In the genomic region with DNA sequence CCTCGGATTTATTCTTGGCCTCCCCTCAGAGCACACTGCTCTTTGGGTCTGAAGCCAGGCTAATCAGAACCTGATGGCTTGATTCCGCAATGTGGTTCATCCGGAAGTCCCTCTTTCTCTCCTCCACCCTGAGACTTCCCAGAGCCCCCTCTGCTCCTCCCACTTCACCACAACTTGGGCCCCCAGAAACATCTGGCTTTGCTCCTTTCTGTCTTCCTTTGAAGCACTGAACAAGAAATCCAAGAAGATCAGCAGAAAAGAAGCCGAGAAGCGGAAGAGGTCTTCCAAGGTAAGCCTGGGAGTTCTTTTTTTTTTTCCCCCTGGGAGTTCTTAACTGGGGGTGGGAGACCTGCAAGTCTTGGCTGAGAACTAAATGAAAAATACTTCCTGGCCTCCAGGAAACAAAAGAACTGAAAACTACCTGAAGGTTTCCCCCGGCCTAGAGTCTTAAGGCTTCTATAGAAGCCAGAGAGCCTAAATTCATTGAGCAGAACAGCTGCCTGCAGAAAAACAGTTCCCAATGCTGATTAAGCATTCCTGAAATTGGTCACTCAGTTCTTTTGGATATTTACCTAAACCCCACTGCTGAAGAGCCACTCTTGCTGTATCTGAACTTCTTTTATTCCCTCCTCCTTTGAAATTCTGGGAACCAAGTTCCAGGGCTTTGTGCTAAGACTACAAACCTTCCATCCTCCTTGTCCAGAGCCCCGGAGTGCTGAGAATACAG, we compare ENCODE assay signal across 16 mouse cellular contexts. TPM values are rescaled to one million over a fixed set of nuclear protein-coding genes. Genes with fewer than 3 reads are reported as not detected.
DNase-seq lines count a peak whose midpoint lies in the region; ATAC-seq and TF ChIP-seq lines count a peak whose summit lies in the region.
"Had no signal": no experiment of that assay in that cellular context is flagged by ENCODE, and none has a peak within 500 bp of the region (broad histone marks: within the 10 kb centered on the region; RNA-seq: fewer than 3 reads in every experiment).

No protein-coding gene starts in this region.

- H3K36me3 ChIP-seq in kidney, embryonic 16.5 days (ENCODE audit: insufficient read depth, low read length), result no peaks in the 10 kb centered on the region
- no peaks in the 10 kb centered on the region for H3K36me3 ChIP-seq in embryonic facial prominence, embryonic 12.5 days
- H3K36me3 ChIP-seq in limb, embryonic 14.5 days (ENCODE audit: control insufficient read depth, insufficient read depth, low read length), result no peaks in the 10 kb centered on the region

- no peak overlapping the region for H3K4me3 ChIP-seq in kidney, embryonic 16.5 days (ENCODE audit: low read length)
- H3K4me3 ChIP-seq in embryonic facial prominence, embryonic 12.5 days, result 0 out of 2 replicates have a peak overlapping the region, but pooled peaks have one; percentile 10
- peak overlapping the region; percentile 17 for H3K4me3 ChIP-seq in limb, embryonic 14.5 days (replicated peaks; ENCODE audit: low read length)

- ATAC-seq in kidney, embryonic 16.5 days (ENCODE audit: low FRiP score, low TSS enrichment), result no peak
- no peak for ATAC-seq in embryonic facial prominence, embryonic 12.5 days (ENCODE audit: insufficient number of reproducible peaks, insufficient read depth, low FRiP score, low TSS enrichment)
- no peak for ATAC-seq in limb, embryonic 14.5 days (ENCODE audit: low FRiP score, low read depth)
- ATAC-seq in CD4-positive, CD25-positive, alpha-beta regulatory T cell, adult 4 months, result no peak
- ATAC-seq in granulocyte monocyte progenitor cell, adult 5-6 weeks (replicated peaks; ENCODE audit: poor library complexity, severe bottlenecking), result no peak
- ATAC-seq in activated CD4-positive, CD25-positive, alpha-beta regulatory T cell, adult 4 months, result no peak
- ATAC-seq: liver, postnatal 0 days had no signal

- H3K27me3 ChIP-seq in kidney, embryonic 16.5 days (ENCODE audit: insufficient read depth, low read length), result no peaks in the 10 kb centered on the region
- H3K27me3 ChIP-seq in embryonic facial prominence, embryonic 12.5 days, result no peaks in the 10 kb centered on the region
- no peaks in the 10 kb centered on the region for H3K27me3 ChIP-seq in limb, embryonic 14.5 days (ENCODE audit: control insufficient read depth, insufficient read depth, low read length)

- no peak for DNase-seq in kidney, postnatal 4 days
- DNase-seq in limb, embryonic 14.5 days (ENCODE audit: low spot score), result peak; percentile 48
- peak; percentile 17 to 43 for DNase-seq in thymus, postnatal 36 days
- DNase-seq: cerebellum, adult 8-10 months; heart, adult 18-20 months; kidney, adult 18-20 months; liver, postnatal 0 days; right cerebral cortex, postnatal 4 days had no signal

- TF ChIP-seq POLR2A in limb, embryonic 14.5 days (IDR thresholded peaks at IDR 0.05; ENCODE audit: borderline replicate concordance, extremely low read depth, insufficient read depth, insufficient read length), result no peak

- WGBS in kidney, embryonic 16.5 days, result 64% methylated on average over 7 of the region's 7 CpGs
- WGBS in embryonic facial prominence, embryonic 12.5 days, result 27% methylated on average over 7 of the region's 7 CpGs
- 19% methylated on average over 7 of the region's 7 CpGs for WGBS in limb, embryonic 14.5 days

- H3K9ac ChIP-seq in kidney, embryonic 16.5 days (replicated peaks; ENCODE audit: low read length), result 0 out of 2 replicates have a peak overlapping the region, but pooled peaks have one; percentile 8
- H3K9ac ChIP-seq in embryonic facial prominence, embryonic 12.5 days, result peak overlapping the region; percentile 29
- peak overlapping the region; percentile 4; the same call in 1 of the 2 replicates for H3K9ac ChIP-seq in limb, embryonic 14.5 days (ENCODE audit: low read depth, low read length, severe bottlenecking)
- H3K9ac ChIP-seq: liver, postnatal 0 days had no signal

- H3K4me2 ChIP-seq in kidney, embryonic 16.5 days (replicated peaks; ENCODE audit: low read depth, low read length), result no peak overlapping the region
- peak overlapping the region; percentile 36 for H3K4me2 ChIP-seq in embryonic facial prominence, embryonic 12.5 days (replicated peaks)
- H3K4me2 ChIP-seq in limb, embryonic 14.5 days (replicated peaks; ENCODE audit: low read depth, low read length, severe bottlenecking), result peak overlapping the region; percentile 36

- H3K9me3 ChIP-seq in kidney, embryonic 16.5 days (ENCODE audit: low read length), result no peaks in the 10 kb centered on the region
- H3K9me3 ChIP-seq in embryonic facial prominence, embryonic 12.5 days, result no peaks in the 10 kb centered on the region
- no peaks in the 10 kb centered on the region for H3K9me3 ChIP-seq in limb, embryonic 14.5 days (ENCODE audit: control insufficient read depth, low read length)

- peaks cover 13% of the 10 kb centered on the region for H3K4me1 ChIP-seq in kidney, embryonic 16.5 days (ENCODE audit: insufficient read depth, low read length)
- peaks cover 25% of the 10 kb centered on the region for H3K4me1 ChIP-seq in embryonic facial prominence, embryonic 12.5 days
- peaks cover 9% of the 10 kb centered on the region; the same call in 1 of the 2 replicates for H3K4me1 ChIP-seq in limb, embryonic 14.5 days (ENCODE audit: control insufficient read depth, insufficient read depth, low read length)

- no peak overlapping the region for H3K27ac ChIP-seq in kidney, embryonic 16.5 days (ENCODE audit: low read length)
- H3K27ac ChIP-seq in embryonic facial prominence, embryonic 12.5 days, result peak overlapping the region; percentile 79
- peak overlapping the region; percentile 58; the same call in 1 of the 2 replicates for H3K27ac ChIP-seq in limb, embryonic 14.5 days (replicated peaks; ENCODE audit: low read depth, low read length)

RNA-seq across cellular contexts. Expression of a gene that starts 26.7 kb away (rescaled TPM):
- polyA plus RNA-seq in kidney, embryonic 16.5 days (2015; fragmentation: Nextera tagmentation; extraction: Ambion mirVana), result 79.2 and 82.7 TPM in 2 replicates
- 74.6 and 82.1 TPM in 2 replicates for polyA plus RNA-seq in embryonic facial prominence, embryonic 12.5 days (2016; fragmentation: Nextera tagmentation; extraction: Ambion mirVana)
- polyA plus RNA-seq in limb, embryonic 14.5 days (2012; rRNA removed), result 123 and 133 TPM in 2 replicates
- 70.5 and 72.7 TPM in 2 replicates for polyA plus RNA-seq in limb, embryonic 14.5 days (2014; fragmentation: Nextera tagmentation; extraction: Ambion mirVana)
- polyA plus RNA-seq in CD4-positive, CD25-positive, alpha-beta regulatory T cell, adult 4 months (2017; shearing (Covaris generic)), result 10 to 100 TPM; 23.7 to 49.5 TPM
- total RNA-seq in granulocyte monocyte progenitor cell, adult 5-6 weeks (2014; fragmentation: Nextera tagmentation), result 178 and 197 TPM in 2 replicates
- total RNA-seq in granulocyte monocyte progenitor cell, adult 5-6 weeks (2017), result 114 and 116 TPM in 2 replicates
- polyA plus RNA-seq in activated CD4-positive, CD25-positive, alpha-beta regulatory T cell, adult 4 months (2017; shearing (Covaris generic)), result 10 to 100 TPM; 30.2 to 50.5 TPM

RNA-seq across cellular contexts. Expression of a gene that starts 29.5 kb away (rescaled TPM):
- polyA plus RNA-seq in kidney, embryonic 16.5 days (2015; fragmentation: Nextera tagmentation; extraction: Ambion mirVana), result 1.9 and 2.1 TPM in 2 replicates
- polyA plus RNA-seq in embryonic facial prominence, embryonic 12.5 days (2016; fragmentation: Nextera tagmentation; extraction: Ambion mirVana), result 4.9 and 6.0 TPM in 2 replicates
- polyA plus RNA-seq in limb, embryonic 14.5 days (2012; rRNA removed), result 17.4 and 17.7 TPM in 2 replicates
- 5.7 and 6.3 TPM in 2 replicates for polyA plus RNA-seq in limb, embryonic 14.5 days (2014; fragmentation: Nextera tagmentation; extraction: Ambion mirVana)
- not detected for polyA plus RNA-seq in CD4-positive, CD25-positive, alpha-beta regulatory T cell, adult 4 months (2017; shearing (Covaris generic))
- total RNA-seq in granulocyte monocyte progenitor cell, adult 5-6 weeks (2014; fragmentation: Nextera tagmentation), result not detected in 2 replicates
- total RNA-seq in granulocyte monocyte progenitor cell, adult 5-6 weeks (2017), result not detected in 2 replicates
- under 1 TPM in 1 of 2 experiments, not detected in 1; 0.19 TPM for polyA plus RNA-seq in activated CD4-positive, CD25-positive, alpha-beta regulatory T cell, adult 4 months (2017; shearing (Covaris generic))
- total RNA-seq: hematopoietic stem cell, adult 5-6 weeks; megakaryocyte progenitor cell, adult 5-6 weeks had no signal
- polyA plus RNA-seq: C2C12 had no signal

Comparison
In these comparisons a context has a peak if more than half of its experiments do, and no peak if none do; other contexts are left out.
1. DNase-seq: peak in limb, embryonic 14.5 days (single experiment) and thymus, postnatal 36 days (2 of 2); none in kidney, postnatal 4 days (0 of 2).
2. Peak in every context shown above with its lines, with median percentiles within 50 percentile points of each other: H3K9ac ChIP-seq.